Mouse (Mus musculus) T-cell, adult 2 months (primary cell): Measurements from ENCODE around the gene Tmcc1.
"Not testable (repeated sequence)": the region's sequence is repeated elsewhere in the genome, so short reads cannot be mapped to it uniquely, and the experiment has no call there.

ENCODE experiments used
- DNase-seq: peaks from one replicate; pipeline ENCODE4 v3.0.0; 2022; ENCODE audit warnings: low spot score

Tmcc1 gene

DNA sequence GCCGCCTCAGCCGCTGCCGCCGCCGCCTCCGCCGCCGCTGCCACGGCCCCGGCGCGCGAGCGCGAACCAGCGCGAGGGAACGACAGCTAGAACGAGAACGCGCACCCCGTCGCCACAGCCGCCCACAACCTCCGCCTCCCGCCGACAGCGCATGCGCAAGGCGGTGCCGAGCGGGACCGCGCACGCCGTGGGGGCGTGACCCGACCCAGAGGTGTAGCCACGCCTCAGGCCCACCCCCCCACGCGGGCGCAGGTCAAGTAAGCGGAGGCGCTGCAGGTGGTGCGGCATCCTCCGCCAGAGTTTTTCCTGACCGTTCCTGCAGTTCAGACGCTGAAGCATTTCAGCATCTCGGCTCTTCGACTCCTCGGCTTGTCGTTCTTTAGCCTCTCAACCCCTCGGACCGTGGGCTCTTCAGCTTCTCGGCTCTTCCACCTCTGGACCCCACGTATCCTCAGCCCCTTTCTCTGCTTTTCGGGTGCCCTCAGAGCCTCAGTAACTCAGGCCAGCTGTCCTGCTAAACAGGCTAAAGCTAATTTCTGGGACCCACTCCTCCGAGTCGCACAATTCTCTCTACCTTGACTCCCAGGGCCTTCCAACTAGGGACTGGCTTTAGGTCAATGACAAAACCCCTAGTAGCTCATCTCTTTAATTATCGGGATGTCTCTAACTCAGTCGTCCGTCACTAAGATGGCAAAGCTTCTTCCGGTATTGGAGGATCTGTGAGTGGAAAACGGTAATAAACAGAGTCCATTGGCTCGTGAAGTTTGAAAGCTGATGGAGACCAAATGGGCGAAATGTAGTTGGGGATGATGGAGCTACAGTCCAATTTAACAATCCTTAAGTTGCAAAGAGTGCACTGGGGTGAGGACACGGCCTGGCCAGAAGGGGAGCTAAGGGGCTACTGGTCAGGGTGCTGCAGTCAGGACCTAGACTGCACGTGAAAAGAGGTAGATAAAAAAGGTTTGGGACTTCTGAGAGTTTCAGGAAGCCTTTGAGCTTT lies at the start of gene Tmcc1:
Tmcc1 (minus strand) TSS at position 93 of the 1,000 bp plus-strand sequence.
- DNase-seq = peak; percentile 98

DNA sequence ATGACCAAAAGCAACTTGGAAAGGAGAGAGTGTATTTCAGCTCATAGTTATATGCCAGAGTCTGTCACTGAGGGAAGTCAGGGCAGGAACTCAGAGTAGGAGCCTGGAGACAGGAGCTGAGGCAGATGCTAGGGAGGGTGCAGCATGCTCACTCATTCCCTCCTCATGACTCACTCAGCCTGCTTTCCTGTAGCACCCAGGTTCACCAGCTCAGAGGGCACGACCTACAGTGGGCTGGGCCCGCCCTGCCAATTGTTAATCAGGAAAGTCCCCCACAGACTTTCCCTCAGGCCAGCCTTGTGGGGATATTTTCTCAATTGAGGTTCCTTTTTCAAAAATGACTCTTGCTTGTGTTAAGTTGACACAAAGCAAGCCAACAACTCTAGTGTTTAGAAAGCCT lies 47.1 kb upstream of the Tmcc1 start:
- no peak for DNase-seq

DNA sequence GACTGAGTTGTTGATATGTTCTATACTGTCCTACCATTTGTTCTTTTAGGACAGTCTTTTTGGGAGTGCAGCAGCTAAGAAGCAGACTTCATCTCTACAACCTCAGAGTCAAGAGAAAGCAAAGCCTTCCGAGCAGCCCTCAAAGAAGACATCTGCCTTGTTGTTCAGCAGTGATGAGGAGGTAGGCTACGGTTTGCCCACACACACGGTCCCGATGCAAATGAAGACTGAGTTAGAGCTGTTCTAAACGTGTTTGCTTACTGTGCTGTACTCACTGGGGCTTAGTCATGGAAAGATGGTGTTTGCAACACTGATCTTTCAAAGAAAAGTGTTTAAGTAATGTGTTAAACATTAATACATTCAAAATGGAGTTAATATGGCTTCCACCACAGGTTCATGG lies 44.8 kb upstream of the Tmcc1 start:
- DNase-seq = no peak

DNA sequence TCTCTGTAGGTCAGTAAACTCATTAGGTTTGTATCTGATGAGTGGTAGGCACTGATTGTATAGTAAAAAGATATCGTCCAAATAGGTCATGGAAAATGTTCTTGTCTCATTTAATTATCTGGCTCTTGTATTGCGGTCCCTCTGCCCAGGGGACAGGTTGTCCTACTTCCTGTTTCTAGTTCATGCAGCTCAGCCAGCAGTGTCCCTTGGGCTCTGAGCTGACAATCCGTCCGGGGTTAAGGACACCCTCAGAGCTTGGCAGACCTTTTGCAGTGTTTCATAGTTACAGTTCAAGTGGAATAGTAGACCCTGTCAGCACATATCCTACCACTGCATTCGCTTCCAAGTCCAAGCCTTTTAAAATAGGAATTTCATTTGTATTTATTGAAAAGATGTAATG lies 42.0 kb upstream of the Tmcc1 start:
- no peak for DNase-seq

DNA sequence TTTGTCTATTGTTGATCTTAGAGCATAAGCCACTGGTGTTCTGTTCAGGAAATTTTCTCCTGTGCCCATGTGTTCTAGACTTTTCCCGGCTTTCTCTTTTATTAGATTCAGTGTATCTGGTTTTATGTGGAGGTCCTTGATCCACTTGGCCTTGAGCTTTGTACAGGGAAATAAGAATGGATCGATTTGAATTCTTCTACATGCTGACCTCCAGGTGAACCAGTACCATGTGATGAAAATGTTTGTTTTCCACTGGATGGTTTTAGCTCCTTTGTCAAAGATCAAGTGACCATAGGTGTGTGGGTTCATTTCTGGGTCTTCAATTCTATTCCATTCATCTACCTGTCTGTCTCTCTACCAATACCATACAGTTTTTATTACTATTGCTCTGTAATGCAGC lies 41.5 kb upstream of the Tmcc1 start:
- not testable (repeated sequence) for DNase-seq

DNA sequence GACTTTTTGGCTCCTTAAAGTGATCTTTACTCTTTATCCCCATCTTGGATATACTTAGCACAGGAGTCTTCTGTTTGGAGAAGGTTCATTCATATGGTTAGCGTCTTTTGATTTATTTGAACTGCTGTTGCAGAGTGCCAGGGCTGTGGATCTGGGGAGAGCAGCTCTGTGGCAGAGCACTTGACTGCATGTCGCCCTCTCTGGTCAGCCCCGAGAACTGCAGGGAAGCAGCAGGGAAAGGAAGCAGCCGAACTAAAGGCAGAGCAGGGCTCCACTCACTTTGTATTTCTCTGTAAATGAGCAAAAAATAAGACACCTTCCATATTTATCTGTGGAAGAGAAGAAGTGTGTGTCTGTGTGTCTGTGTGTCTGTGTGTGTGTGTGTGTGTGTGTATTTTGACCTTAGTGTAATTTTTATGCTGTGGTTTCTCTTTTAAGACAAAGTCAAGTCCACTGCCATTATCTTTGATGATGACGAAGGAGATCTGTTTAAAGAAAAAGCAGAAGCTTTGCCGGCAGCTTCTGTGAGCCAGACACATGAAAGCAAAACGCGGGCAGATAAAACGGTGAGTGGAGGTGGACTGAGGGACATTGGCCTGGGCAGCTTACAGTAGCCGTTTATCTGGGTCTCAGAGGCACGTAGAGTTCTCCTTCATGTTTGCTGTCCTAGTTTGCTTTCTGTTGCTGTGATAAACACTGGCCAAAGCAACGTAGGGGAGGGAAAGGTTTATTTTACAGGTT lies 35.7 kb upstream of the Tmcc1 start:
- peak; percentile 47 for DNase-seq

DNA sequence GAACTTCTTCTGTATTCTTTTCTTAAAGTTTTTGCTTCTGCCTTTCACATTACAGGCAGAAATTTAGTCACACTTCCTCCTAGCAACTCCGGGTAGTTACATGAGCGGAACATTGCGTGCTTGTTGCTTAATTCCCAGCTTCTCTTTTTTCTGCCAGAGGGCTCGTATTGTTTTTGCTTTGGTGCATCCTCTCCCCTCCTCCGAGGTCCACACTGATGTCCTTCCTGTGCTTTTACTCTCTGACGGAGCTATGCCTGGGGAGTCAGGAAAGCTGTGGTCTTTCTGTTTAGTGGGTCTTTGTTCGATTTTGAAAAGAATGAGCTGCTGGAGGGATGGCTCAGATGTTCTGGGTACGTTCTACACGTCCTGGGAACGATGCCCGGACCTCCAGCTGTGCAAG lies 34.5 kb upstream of the Tmcc1 start:
- DNase-seq = no peak

DNA sequence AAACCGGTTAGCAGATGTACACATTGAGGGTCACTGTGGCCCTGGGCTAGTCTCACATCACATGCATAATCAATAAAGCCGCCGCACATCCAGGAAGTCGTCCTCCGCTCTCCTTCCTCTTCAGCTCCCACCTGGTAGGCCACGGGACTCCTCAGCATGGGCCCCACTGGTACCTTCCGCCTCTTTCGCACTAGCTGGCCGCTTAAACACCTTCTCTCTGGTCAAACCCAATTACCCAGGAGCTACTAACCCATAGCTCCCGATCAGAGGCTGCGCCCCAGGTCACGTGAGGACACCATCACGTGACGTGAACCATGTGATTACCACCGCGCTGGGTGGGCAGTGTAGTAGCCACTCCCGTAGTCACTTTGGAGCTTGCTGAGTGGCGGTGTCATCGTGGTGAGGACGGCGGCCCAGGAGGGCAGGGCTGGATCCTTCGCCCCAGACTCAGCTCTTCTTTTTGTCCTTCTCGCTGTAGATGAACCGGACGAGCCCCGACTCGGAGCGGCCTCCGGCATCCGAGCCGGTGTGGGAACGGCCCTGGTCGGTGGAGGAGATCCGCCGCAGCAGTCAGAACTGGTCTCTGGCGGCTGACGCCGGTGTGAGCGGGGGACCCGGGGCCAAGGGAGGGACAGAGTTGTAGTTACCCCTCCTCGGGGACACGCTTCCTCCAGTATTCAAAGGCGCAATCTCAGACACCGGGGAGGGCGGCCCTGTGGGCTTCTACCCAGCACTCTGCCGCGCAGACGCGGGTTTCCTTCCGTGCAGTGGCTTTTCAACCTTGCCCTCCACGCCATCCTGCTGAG lies 14.6 kb upstream of the Tmcc1 start, which contains the start of gene Washc2:
Washc2 (plus strand) TSS at position 310 of the 806 bp plus-strand sequence.
- peak; percentile 92 for DNase-seq

DNA sequence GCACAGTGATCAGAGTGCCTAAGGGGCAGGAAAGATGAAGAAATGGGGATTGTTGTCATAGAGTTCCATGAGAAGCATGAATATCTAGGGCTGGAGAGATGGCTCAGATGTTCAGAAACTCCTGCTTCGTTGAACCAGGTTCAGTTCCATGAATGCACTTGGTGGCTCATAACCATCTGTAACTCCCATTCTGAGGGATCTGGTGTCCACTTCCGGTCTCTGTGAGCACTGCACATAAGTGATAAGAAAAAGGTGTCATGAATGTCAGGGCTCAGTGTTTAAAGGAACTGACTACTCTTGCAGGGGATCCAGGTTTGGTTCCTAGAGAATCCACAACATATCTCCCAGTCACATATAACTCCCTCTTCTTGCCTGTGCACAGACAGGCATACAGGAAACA lies 6.4 kb upstream of the Tmcc1 start:
- no peak for DNase-seq

DNA sequence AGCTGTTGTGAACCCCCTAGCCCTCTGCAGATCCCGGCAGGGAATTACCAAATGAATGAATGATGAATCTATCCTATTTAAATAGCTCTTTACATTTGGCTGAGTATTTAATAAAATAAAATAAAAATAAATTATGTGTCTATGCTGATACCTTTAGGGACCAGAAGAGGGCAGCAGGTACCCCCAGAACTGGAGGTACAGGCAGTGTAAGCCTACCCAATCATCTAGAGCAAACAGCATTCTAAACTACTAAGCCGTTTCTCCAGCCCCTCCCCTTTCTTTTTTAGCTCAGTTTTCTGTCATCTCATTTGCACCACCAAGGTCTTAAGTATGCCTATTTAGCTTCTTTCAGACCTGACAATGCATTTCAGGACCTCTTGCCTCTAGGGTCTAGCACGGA lies 4.9 kb upstream of the Tmcc1 start:
- peak; percentile 45 for DNase-seq

DNA sequence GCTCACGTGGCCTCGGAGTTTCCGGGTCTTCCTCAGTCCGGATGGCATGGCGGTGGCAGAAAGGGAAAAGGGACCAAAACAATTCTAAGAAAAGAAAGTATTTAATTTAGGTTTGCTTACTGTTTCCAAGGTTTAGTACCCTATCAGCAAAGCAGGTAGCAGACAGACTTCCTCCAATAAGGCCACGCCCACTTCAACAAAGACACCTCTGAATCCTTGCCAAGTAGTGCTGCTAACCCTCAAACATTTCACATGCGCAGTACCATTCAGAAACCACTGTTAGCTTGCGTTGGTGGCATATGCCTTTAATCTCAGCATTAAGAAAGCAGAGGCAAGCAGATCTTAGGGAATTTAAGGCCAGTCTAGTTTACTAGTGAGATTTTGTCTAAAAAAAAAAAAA lies 2.5 kb upstream of the Tmcc1 start:
- DNase-seq = no peak

DNA sequence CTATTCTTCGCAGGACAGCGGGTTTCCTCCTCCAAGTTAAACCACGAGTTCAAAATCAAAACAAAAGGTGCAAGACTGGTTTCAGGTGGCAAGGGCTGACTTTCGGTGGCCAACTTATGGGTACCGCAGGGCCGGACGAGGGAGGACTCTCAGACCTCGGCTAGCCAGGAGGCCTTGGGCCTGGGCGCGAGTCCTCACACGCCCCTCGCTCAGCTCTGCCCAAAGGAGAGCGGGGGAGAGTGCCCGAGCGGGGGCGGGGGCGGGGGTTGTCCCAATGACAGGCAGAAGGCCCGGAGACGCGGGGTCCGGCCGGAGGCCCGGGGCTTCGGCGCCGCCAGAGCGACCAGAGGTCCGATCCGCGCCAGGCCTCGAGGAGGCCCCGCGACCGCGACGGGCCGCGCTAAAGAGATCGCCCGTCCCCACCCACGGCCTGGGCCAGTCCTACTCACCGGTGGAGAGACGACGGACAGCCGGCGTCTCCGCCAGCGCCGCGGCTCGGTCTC lies 426 bp downstream of the Tmcc1 start:
- DNase-seq = peak; percentile 15

DNA sequence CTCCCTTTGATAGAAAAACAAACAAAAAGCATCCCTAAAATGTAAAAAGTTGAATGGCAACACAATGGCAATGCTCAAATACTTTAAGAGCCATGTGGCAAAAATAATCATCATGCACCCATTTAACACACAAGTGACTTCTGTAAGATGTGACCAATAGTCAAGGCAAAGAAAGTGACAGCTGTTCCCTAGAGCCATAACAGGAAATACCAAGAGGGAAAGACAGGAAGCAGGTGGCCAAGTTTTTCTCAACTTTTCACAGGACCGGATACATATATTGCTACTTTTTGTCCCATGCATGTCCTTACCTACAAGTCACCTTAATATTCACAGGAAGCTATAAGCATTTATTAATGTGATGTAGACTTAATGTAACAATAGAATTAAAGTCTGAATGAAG lies 3.9 kb downstream of the Tmcc1 start:
- no peak for DNase-seq

DNA sequence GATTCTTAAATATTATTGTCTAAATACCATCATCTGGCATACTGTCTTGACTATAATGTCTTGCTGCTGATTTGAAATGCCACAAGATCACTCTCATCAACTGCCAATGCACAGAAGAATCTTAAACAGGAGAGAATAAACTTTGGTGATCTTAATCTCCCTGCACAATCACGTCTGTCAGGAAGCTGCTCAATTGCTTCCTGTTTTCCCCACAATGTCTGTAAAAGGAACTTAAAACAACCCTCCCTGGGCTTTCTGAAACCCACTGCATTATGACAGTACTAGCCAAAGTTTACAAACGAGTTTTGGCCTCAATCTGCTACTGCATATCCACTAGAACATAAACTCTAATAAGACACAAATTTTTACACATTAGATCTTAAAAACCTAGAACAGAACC lies 6.8 kb downstream of the Tmcc1 start:
- DNase-seq = no peak

DNA sequence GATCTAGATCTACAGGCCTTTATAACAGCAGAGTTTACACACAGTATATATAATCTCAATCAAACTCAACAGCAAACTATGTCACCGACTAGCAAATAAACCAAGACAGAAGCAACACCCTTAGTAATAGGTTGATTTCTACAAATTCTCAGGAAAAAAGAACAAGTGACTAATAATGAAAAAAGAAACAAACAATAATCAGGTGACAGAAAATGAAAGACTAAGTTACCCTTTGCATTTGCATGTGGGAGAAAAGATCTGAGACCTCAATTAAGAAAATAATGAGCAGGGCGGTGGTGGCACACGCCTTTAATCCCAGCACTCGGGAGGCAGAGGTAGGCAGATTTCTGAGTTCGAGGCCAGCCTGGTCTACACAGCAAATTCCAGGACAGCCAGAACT lies 9.8 kb downstream of the Tmcc1 start:
- no peak for DNase-seq

DNA sequence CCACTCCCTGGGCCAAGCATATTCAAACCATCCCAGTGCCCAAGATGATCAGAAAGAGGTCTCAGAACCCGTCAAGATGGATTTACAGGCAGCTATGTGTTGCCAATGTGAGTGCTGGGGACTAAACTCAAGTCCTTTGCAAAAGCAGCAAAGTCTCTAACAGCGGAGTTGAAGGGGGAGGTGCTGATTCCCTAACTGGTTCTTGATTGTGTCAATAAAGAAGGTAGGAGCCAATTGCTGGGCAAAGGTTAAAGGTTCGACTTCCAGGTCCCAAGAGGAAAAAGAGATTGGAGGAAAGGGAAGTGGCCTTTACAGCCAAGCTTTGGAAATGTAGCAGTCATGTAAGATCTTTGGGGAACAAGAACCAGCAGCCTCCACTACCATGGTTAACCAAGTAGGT lies 12.6 kb downstream of the Tmcc1 start:
- no peak for DNase-seq

DNA sequence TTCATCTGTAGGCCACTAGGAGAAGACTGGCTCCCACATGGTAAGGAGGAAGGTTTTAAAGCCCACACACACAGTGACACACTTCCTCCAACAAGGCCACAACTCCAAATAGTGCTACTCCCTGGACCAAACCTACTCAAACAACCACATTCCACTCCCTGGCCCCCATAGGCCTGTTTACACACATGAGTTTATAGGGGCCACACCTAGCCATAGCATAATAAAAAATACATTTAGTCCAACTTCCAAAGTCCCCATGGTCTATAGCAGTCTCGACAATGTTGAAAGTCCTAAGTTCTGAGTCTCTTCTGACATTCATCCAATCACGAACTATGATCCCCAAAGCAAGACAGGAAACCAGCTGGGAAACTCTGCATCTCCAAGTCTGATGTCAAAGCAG lies 14.9 kb downstream of the Tmcc1 start:
- no peak for DNase-seq

DNA sequence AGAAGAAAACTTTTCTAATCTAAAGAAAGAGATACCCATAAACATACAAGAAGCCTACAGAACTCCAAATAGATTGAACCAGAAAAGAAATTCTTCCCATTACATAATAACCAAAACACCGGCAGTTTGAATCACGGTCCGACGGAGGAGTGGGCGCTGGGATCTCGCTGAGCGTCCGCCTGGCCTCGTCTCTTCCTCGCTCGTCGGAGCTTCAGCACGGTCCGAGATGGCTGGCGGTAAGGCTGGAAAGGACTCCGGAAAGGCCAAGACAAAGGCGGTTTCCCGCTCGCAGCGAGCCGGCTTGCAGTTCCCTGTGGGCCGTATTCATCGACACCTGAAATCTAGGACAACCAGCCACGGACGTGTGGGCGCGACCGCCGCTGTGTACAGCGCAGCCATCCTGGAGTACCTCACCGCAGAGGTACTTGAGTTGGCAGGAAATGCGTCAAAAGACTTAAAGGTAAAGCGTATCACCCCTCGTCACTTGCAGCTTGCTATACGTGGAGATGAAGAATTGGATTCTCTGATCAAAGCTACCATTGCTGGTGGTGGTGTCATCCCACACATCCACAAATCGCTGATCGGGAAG lies 19.7 kb downstream of the Tmcc1 start:
- not testable (repeated sequence) for DNase-seq

DNA sequence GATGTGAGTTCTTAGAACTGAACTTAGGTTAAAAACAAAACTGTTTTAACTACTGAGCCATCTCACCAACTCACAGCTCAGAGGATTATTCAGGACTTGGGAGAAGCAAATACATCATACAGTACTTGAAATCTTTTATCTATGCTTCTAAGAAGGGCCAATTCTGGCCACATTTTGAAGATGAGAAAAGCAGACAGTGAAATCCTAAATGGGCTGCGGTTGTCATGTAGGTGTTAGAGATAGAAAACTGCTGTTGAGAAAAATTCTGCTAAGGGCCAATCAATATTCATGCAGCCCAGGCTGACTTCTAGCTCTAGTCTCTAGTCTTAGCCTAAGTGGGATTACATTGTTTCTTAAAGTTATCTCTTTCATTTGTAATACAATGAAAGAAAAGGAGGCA lies 26.9 kb downstream of the Tmcc1 start:
- DNase-seq = no peak

DNA sequence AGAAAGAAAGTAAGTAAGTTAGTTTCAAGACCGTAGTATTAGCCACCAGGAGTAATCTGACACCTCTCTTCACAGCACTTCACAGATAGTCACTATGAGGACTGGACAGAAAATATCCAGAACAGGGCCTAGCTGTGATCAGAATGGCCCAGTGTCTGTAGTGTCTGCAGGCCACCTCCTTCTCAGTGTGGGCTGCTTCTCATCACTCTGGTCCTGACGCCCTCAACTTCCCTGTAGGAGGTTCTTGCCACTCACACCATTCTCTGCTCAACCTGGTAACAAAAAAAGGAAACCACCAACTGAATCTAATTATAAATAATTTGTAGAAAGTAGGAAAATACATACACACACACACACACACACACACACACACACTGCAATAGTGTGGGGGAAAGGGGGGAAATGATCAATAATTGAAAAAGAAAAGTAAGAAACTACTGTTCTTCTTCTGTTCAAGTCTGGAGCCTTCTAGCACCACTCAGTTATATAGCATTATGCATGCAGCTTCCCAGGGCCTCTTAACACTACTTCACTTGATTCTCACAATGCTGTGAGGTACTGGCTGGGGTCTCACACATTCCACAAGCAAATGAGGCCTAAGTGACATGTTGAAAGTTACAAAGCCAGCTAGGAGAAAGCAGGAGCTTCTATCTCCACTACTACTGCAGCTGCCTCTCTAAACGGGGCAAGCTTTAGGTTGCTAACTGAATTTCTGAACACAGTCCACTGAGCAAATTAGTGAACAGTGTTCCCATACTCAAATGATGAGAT lies 38.2 kb downstream of the Tmcc1 start:
- no peak for DNase-seq

DNA sequence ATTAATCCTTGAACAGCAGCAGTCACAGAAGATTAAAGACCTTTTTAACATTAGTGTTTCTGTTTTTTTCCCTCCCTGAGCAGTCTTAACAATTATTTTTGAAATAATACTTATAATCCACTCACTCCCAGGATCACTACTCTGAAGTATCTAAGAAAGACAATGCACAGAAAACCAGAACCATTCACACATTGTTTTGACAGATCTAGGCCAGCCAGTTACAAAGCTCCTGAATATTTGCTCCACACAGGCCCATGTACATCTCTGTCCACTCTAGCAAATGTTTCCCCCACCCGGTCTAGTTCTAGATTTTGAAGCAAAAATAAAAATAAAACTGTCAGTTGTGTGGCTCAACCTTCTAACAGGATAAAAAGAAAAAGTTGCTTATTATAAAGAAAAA lies 45.9 kb downstream of the Tmcc1 start:
- no peak for DNase-seq
